Mouse (Mus musculus) c-Kit-positive CD71-positive TER-119-negative erythroid progenitor cells, embryonic 14.5 days (primary cell): ENCODE measurements around the gene Gm5538.
A peak's percentile ranks its signal among the peaks of the same experiment; 100 is the strongest.

ENCODE experiments used
- DNase-seq: peaks from one replicate; pipeline ENCODE4 v3.0.0-alpha.2; 2013; ENCODE audit warnings: low read depth

Gene Gm5538

GRCm38 (mm10) chr3:59729490-59729889 lies at the start of gene Gm5538:
Gm5538 (plus strand) TSS chr3:59729790.
- no peak for DNase-seq

- DNase-seq, result no peak
Observed at GRCm38 (mm10) chr3:59697391-59697790, 32.2 kb upstream of the Gm5538 start.

- DNase-seq, result no peak
Observed at GRCm38 (mm10) chr3:59702614-59703110, 26.9 kb upstream of the Gm5538 start.

DNA sequence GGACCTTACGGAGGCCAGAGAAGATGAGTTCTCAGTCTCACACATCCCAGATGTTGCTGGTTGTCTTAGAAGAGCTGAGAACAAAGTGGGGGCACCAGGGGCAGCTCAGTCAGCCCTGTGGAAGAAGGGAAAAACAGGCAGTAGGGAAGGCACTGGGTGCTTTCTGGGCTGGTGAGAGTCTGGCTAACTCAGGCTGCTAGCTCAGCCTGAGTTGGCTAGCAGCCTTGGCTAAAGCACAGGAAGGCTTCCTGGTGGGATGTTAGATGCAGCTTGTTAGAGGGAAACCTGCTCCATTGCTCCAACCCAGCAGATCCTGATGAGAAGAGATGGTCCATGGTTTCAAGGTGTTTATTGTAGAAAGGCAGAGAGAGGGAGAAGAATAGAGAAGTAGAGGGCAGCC lies 10.3 kb downstream of the Gm5538 start:
- no peak for DNase-seq

- DNase-seq, result peak; percentile 0
Observed at GRCm38 (mm10) chr3:59744181-59744580, 14.6 kb downstream of the Gm5538 start.
